Mouse (Mus musculus) lung, adult 18-20 months (tissue): ENCODE measurements around the gene Adgrf1.
"Not testable (repeated sequence)": the region's sequence is repeated elsewhere in the genome, so short reads cannot be mapped to it uniquely, and the experiment has no call there.

Experiments
- DNase-seq, 2 experiments: peaks; one replicate each; pipeline ENCODE4 v3.0.0; 2022; ENCODE audit warnings: mixed read lengths in 2 of 2

Gene Adgrf1

DNA sequence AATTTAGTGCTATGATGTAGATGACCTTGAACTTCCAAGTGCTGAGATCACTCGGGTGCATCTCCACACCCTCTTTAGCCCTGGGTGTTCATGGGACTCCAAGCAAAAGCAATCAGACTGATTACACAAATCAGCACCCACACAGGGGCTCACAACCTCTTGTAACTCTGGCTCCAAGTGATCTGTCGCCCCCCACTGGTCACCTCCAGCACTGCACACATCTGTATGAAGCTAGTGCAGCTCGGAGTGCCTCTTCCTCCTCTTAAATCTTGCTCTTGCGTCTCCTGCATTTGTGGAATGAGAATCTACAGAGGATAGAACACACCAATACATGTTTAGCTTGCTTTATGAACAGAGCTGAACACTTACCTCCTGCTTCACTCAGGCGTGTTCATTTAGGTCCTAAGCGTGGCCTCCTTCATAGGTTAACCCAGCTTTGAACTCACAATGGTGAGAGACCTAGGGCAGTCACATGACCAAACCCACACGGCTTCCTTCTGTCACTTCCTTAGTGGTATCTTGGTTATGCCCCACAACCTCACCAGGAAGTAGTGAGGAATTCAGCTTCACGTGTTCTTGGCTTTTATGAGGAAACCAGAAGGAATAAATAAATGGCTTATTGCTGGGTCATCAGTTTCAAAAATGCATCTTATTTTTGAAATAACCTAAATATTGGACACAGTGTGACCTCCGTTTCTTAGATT lies 2.9 kb upstream of the Adgrf1 start:
- no peak for DNase-seq

GRCm38 (mm10) chr17:43276220-43276619 lies 6.1 kb downstream of the Adgrf1 start:
- no peak for DNase-seq

GRCm38 (mm10) chr17:43277223-43277622 lies 7.1 kb downstream of the Adgrf1 start:
- DNase-seq, result no peak

DNA sequence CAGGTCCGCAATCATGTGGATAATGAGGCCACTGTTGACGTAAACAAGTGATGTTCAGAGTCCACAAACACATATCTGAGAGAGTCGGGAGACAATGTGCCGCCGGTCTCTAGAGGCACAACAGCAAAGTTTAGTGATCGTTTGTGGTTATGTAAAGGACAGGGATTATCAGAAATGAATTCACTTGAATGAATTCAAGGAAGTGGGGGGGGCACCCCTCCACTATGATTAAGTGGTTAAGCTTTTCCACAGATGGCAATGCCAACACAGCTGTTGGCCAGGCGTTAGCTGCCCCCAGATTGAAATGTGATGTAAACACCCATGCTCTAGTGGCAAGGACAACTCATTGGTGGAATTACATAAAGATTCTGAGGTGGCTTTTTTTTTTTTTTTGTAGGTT lies 9.5 kb downstream of the Adgrf1 start:
- DNase-seq, result peak in 1 of 2 experiments; percentile 10

DNA sequence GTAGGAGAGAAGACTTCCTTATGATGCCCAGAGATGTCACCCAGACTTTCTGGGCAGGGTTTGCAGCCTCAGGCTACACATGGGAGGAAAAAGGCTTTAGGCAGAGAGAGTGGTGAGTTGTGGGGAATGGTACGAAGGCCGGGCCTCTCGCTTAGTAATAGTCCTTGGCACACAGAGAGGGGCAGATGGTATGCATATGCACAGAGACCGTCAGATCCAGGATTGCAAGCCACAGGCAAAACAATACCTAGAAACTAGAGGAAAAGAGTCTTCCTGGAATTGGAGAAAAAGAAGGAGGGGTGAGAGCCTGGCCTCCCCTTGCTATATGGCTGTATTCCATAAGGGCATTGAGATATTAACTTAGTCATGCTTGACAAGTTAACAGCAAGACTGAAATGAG lies 12.2 kb downstream of the Adgrf1 start:
- no peak for DNase-seq

- DNase-seq, result no peak
Observed at GRCm38 (mm10) chr17:43282828-43283227, 12.7 kb downstream of the Adgrf1 start.

DNA sequence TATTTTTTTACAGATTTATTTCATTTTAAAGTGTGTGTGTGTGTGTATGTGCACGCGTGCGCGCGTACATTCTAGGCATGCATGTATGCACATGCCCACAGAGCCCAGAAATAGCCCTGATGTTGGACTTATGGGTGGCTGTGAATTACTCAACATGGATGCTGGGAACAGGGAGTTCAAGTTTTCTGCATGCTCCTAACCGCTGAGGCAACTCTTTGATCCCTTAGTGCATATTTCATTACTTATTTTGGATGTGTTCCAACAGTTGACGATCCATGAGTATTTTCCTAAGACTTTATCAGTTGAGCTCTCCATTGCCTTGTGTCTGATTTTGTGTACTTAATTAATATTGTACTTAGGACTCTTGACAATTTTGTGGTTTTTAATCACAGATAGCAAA lies 29.4 kb downstream of the Adgrf1 start:
- DNase-seq, result no peak

DNA sequence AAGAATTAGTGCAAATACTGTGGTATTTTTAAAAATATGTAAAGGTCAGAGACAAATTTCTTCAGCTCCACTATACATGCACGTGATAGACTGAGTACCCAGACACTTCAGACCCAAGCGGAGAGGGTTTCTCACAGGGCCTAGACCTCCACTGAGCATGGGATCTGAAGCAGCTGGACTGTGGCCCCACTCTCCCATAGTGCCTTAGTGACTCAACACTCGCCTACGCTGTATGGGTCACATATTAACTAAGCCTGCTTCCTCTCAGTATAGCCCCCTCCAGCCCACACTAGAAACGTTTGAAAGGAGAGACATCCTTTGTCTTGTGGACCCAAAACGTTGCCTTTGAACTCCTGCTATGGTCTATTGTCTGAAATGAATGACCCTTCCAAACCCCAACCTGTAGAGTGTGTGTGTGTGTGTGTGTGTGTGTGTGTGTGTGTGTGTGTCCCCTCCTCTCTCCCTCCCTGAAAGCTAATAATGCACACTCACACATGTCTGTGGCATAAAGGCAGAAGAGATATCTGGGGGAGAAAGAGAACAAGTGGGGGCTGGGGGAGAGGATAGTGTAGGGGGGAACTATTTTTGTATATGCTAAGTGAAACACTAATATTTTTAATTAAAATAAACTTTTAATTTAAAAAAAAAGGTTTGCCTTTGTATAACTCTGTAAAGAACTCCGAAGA lies 56.0 kb downstream of the Adgrf1 start:
- DNase-seq, result no peak

DNA sequence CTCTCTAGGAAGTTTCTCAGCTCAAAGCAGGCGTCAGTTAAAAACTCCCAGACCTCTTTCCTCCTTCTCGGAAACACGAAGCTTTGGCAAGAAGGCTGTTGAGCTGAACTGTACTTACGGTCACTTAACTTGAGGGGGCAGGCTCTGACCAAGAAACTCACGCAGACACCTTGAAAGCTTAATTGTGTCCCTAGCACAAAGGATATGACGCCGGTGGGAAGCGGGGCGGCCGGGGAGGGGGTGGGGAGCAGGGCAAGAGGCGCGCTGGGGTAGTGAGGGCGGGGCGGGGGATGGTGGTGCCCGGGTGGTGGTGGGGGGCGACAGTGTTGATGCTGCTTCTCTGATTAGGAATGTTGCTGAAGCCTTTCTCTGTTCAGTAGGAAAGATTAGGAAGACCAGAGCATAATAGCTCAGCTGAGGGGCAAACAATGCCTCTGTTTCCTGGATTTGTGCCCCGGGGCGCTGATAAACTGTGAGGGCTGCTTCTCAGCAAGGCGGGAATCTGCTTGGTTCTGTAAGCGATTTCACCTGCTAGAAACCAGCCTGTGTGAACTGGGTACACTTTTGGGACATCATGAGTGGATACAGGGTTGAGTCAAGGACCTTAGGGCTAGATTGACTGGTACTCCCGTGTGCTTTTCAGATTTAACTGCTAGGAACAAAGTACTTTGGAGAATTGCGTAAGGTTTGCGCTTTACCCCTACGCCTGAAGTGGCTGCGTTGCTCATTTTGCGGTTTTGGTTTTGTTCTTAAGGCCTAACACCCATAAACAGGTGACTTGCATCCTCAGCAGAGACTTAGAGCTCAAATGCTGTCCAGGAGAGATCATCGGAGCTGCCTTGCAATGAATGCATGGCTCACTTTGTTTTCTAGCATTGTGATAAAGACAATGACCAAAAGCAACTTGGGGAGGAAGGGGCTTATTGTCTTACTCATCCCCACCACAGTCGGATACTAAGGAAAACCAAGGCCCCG lies 56.9 kb downstream of the Adgrf1 start:
- peak; percentile 76 to 82 for DNase-seq

- no peak for DNase-seq
Observed at GRCm38 (mm10) chr17:43327810-43328209, 57.7 kb downstream of the Adgrf1 start.

DNA sequence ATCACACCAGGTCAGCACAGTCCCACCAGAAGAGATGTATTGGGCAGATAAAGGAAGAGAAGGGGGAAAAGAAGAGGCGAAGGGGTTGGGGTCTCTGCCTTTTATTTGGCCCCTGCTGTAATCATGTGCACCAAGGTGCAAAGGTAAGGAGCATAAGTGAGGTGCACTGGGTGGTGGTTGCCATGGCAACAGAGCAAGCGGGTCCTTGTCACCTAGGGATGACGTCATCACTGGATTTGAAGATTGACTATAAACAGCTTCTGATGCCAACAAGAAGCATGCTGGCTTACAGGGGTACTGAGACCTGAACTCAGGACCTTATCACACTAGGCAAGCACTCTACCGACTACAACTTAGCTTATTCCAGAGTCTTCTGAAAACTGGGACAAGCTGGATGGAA lies 59.1 kb downstream of the Adgrf1 start:
- DNase-seq, result no peak

- peak; percentile 29 to 34 for DNase-seq
Observed at GRCm38 (mm10) chr17:43329761-43330183, 59.6 kb downstream of the Adgrf1 start.

GRCm38 (mm10) chr17:43332686-43333085 lies 62.6 kb downstream of the Adgrf1 start:
- DNase-seq, result peak; percentile 11 to 42

- no peak for DNase-seq
Observed at GRCm38 (mm10) chr17:43334074-43334473, 63.9 kb downstream of the Adgrf1 start.

DNA sequence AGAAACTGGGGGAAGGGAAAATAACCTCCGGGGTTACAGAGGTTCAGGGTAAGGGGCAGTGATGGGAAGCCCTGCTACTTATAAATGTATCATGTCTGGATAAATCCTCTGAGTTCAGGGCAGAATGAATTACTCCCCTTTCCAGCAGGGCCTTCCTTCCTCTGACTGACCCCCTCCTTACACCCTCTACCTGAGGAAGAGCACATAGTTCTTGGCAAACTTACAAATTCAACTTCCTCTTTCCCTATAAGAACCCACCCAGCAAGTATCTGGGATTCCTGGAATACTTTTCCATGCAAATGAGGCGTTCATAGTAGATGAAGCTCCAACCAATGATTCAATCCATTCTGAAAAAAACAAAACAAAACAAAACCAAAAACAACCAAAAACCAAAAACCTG lies 67.5 kb downstream of the Adgrf1 start:
- no peak for DNase-seq

GRCm38 (mm10) chr17:43338279-43338678 lies 68.2 kb downstream of the Adgrf1 start:
- peak in 1 of 2 experiments; percentile 31 for DNase-seq

- DNase-seq, result not testable (repeated sequence)
Observed at GRCm38 (mm10) chr17:43346499-43346898, 76.4 kb downstream of the Adgrf1 start.

GRCm38 (mm10) chr17:43357902-43358539 lies 87.9 kb downstream of the Adgrf1 start:
- no peak for DNase-seq

- DNase-seq, result peak; percentile 68 to 76
Observed at GRCm38 (mm10) chr17:43359826-43360619, 89.9 kb downstream of the Adgrf1 start, which contains the start of gene Adgrf5. TSS of gene Adgrf5 (plus strand) at chr17:43360451.

DNA sequence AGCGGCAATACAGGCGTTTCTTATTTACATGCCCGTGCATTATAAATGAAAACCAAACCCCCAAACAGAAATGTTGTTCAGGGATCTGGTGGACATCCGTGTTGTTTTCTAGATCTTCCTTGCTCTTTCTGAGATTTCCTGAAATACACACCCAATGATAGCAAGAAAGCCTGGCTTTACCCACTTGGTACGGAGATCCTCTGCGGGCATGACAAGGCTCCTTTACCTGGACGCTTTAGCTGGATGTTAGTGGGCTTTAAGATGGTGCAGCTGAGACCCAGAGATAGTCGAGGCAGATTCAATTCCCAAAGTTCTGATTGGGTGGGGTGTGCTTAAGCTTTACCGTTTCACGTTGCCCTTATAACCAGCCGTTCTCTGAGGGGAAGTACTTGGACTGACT lies 90.9 kb downstream of the Adgrf1 start:
- no peak for DNase-seq

DNA sequence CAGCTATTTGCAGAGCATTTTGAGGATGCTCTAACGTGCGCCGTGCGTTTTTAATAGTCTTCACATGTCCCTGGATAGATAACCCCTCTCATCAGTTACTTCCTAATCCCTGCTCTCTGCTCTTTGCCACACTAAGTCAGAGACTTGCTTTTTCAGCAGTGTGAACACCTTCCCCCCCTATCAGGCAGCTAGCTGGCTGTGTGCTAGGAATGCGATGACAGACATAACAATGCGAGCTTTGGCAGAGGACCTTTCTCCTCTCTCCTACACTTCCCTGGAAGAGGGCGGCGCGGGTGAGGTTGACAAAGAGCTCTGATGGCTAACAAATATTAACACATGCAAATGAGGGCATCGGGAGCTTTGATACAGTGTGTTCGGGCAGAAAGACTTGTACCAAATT lies 92.2 kb downstream of the Adgrf1 start:
- no peak for DNase-seq

- DNase-seq, result no peak
Observed at GRCm38 (mm10) chr17:43362881-43363280, 92.8 kb downstream of the Adgrf1 start.
